Mouse (Mus musculus): ENCODE measurements around the gene Cdrt4.

DNA sequence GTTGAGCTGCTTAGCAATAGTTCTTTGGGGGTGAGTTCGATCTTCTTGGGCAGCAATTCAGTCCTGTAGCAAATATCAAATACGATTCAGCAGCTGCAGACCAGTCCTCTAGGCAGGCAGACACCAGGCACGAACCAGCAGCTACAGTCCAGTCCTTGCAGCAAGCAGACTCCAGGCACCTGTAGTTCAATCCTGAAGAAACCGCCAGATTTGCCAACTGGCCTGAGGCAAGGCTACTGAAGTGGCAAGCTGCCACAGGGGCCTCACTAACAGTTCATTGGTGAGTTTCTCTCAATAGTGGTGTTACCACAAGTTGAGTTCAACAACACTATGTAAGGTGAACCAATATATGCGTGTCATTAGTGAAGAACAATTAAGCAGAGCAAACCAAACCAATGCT lies 56.4 kb downstream of the Cdrt4 start:
- TF ChIP-seq MYC (IDR thresholded peaks at IDR 0.05; ENCODE audit: low read depth, low read length) (no peak), POLR2A (IDR thresholded peaks at IDR 0.05; ENCODE audit: low read depth, low read length) (no peak), EP300 (IDR thresholded peaks at IDR 0.05; ENCODE audit: low read length) (no peak), SMC3 (IDR thresholded peaks at IDR 0.05; ENCODE audit: low read depth, low read length) (no peak), BHLHE40 (IDR thresholded peaks at IDR 0.05; ENCODE audit: low read depth, low read length) (no peak), RCOR1 (conservative IDR thresholded peaks at IDR 0.05; ENCODE audit: low read depth, low read length) (no peak), CTCF (conservative IDR thresholded peaks at IDR 0.05 in 1 of 2, IDR thresholded peaks at IDR 0.05 in 1 of 2; ENCODE audit: low read depth in 2 of 2, low read length in 2 of 2) (no peak)

Data from CH12.LX (cell line).